9 mouse cellular contexts compared by ENCODE assay signal in genomic region chr10:81550257-81550656, GRCm38 (mm10). TPM values are rescaled to one million over a fixed set of nuclear protein-coding genes. Genes with fewer than 3 reads are reported as not detected.
A peak's percentile ranks its signal among the peaks of the same experiment; 100 is the strongest.
DNase-seq lines count a peak whose midpoint lies in the region; ATAC-seq lines count a peak whose summit lies in the region.
"Had no signal": no experiment of that assay in that cellular context is flagged by ENCODE, and none has a peak within 500 bp of the region (broad histone marks: within the 10 kb centered on the region; RNA-seq: fewer than 3 reads in every experiment).

No protein-coding gene starts in this region.

- peaks cover 2% of the 10 kb centered on the region for H3K4me1 ChIP-seq in embryonic facial prominence, embryonic 11.5 days (ENCODE audit: control insufficient read depth, insufficient read depth, low read length)

- H3K36me3 ChIP-seq in embryonic facial prominence, embryonic 11.5 days (replicated peaks; ENCODE audit: control insufficient read depth, insufficient read depth, low read depth, low read length): no peaks in the 10 kb centered on the region
- H3K36me3 ChIP-seq: limb, embryonic 13.5 days had no signal

- peak; percentile 74 for DNase-seq in gastrocnemius, postnatal 10 days
- DNase-seq in gastrocnemius, adult 18-20 months (ENCODE audit: low spot score): no peak
- peak; percentile 79 for DNase-seq in 3T3-L1 (ENCODE audit: low read depth, low spot score)
- peak; percentile 89 for DNase-seq in ZHBTc4 (ENCODE audit: low read depth, low spot score)
- DNase-seq in embryonic facial prominence, embryonic 11.5 days (ENCODE audit: low spot score): peak; percentile 76
- DNase-seq in kidney, postnatal 4 days: peak; percentile 84 to 88
- DNase-seq in retina, postnatal 1 day: peak; percentile 78
- DNase-seq in frontal cortex, postnatal 36 days (ENCODE audit: low spot score in 2 of 2): no peak

- H3K4me2 ChIP-seq in embryonic facial prominence, embryonic 11.5 days (ENCODE audit: low read depth, low read length): no peak overlapping the region
- H3K4me2 ChIP-seq: limb, embryonic 13.5 days had no signal

- no peaks in the 10 kb centered on the region for H3K27me3 ChIP-seq in embryonic facial prominence, embryonic 11.5 days (ENCODE audit: control insufficient read depth, insufficient read depth, low read length)
- H3K27me3 ChIP-seq: limb, embryonic 13.5 days had no signal

- WGBS in embryonic facial prominence, embryonic 11.5 days: 12% methylated on average over 7 of the region's 7 CpGs

- H3K9ac ChIP-seq in embryonic facial prominence, embryonic 11.5 days (replicated peaks; ENCODE audit: low read length): no peak overlapping the region
- H3K9ac ChIP-seq: limb, embryonic 13.5 days had no signal

- H3K4me3 ChIP-seq in embryonic facial prominence, embryonic 11.5 days (ENCODE audit: low read depth, low read length): no peak overlapping the region
- H3K4me3 ChIP-seq: limb, embryonic 13.5 days had no signal

- H3K27ac ChIP-seq in embryonic facial prominence, embryonic 11.5 days (replicated peaks; ENCODE audit: low read depth, low read length): no peak overlapping the region
- H3K27ac ChIP-seq: limb, embryonic 13.5 days had no signal

- no peaks in the 10 kb centered on the region for H3K9me3 ChIP-seq in embryonic facial prominence, embryonic 11.5 days (replicated peaks; ENCODE audit: control insufficient read depth, low read length)
- H3K9me3 ChIP-seq: limb, embryonic 13.5 days had no signal

- ATAC-seq in embryonic facial prominence, embryonic 11.5 days (replicated peaks; ENCODE audit: insufficient number of reproducible peaks, low FRiP score, low TSS enrichment, low read depth): no peak

RNA-seq across cellular contexts. Expression of gene Gna11, which starts 5.3 kb away (rescaled TPM):
- total RNA-seq in gastrocnemius, postnatal 10 days (2021): 10 to 100 TPM; 40.6 to 44.8 TPM
- total RNA-seq in gastrocnemius, adult 18-20 months (2021): 10 to 100 TPM; 26.2 to 31.8 TPM
- 62.0 and 68.6 TPM in 2 replicates for polyA plus RNA-seq in embryonic facial prominence, embryonic 11.5 days (2014; fragmentation: Nextera tagmentation; extraction: Ambion mirVana)

RNA-seq across cellular contexts. Expression of gene Aes, which starts 9.0 kb away (rescaled TPM):
- total RNA-seq in gastrocnemius, postnatal 10 days (2021): 100 to 1,000 TPM; 614 to 667 TPM
- 100 to 1,000 TPM; 947 to 962 TPM for total RNA-seq in gastrocnemius, adult 18-20 months (2021)
- 303 and 321 TPM in 2 replicates for polyA plus RNA-seq in embryonic facial prominence, embryonic 11.5 days (2014; fragmentation: Nextera tagmentation; extraction: Ambion mirVana)

RNA-seq across cellular contexts. Expression of gene Tle2, which starts 24.1 kb away (rescaled TPM):
- 1 to 10 TPM; 4.4 to 9.4 TPM for total RNA-seq in gastrocnemius, postnatal 10 days (2021)
- total RNA-seq in gastrocnemius, adult 18-20 months (2021): 1 to 10 TPM; 4.9 to 7.4 TPM
- 14.1 and 15.3 TPM in 2 replicates for polyA plus RNA-seq in embryonic facial prominence, embryonic 11.5 days (2014; fragmentation: Nextera tagmentation; extraction: Ambion mirVana)

RNA-seq across cellular contexts. Expression of gene Gna15, which starts 26.2 kb away (rescaled TPM):
- total RNA-seq in gastrocnemius, postnatal 10 days (2021): under 1 TPM; 0.47 to 0.77 TPM
- total RNA-seq in gastrocnemius, adult 18-20 months (2021): under 1 TPM; 0.53 to 0.57 TPM
- polyA plus RNA-seq in embryonic facial prominence, embryonic 11.5 days (2014; fragmentation: Nextera tagmentation; extraction: Ambion mirVana): 0.77 and 0.92 TPM in 2 replicates

RNA-seq across cellular contexts. Expression of gene S1pr4, which starts 50.3 kb away (rescaled TPM):
- under 1 TPM; 0.56 to 0.61 TPM for total RNA-seq in gastrocnemius, postnatal 10 days (2021)
- total RNA-seq in gastrocnemius, adult 18-20 months (2021): under 1 TPM; 0.71 to 0.78 TPM
- polyA plus RNA-seq in embryonic facial prominence, embryonic 11.5 days (2014; fragmentation: Nextera tagmentation; extraction: Ambion mirVana): 0.20 and 0.31 TPM in 2 replicates

Comparison
In these comparisons a context has a peak if more than half of its experiments do, and no peak if none do; other contexts are left out.
1. DNase-seq: peak in gastrocnemius, postnatal 10 days (single experiment), 3T3-L1 (single experiment), ZHBTc4 (single experiment), embryonic facial prominence, embryonic 11.5 days (single experiment), kidney, postnatal 4 days (2 of 2) and retina, postnatal 1 day (single experiment); none in gastrocnemius, adult 18-20 months (single experiment) and frontal cortex, postnatal 36 days (0 of 2).